Mouse (Mus musculus): ENCODE data around the gene Rhoh. TPM values are rescaled to one million over a fixed set of nuclear protein-coding genes. Genes with fewer than 3 reads are reported as not detected.

Rhoh gene
- total RNA-seq, 2 experiments from 2014 or later, result 0.18 to 0.29 TPM

GRCm38 (mm10) chr5:65860281-65861000, 572 bp upstream of the Rhoh start:
- DNase-seq, result no peak

- no peak for DNase-seq
Measured at GRCm38 (mm10) chr5:65862217-65862927, 1.4 kb downstream of the Rhoh start.

- peak; percentile 46 for DNase-seq
Measured at GRCm38 (mm10) chr5:65863349-65863749, 2.3 kb downstream of the Rhoh start.

- no peak for DNase-seq
Measured at GRCm38 (mm10) chr5:65864486-65864885, 3.5 kb downstream of the Rhoh start.

GRCm38 (mm10) chr5:65864946-65865345, 3.9 kb downstream of the Rhoh start:
- no peak for DNase-seq

GRCm38 (mm10) chr5:65866591-65866990, 5.6 kb downstream of the Rhoh start:
- no peak for DNase-seq

GRCm38 (mm10) chr5:65867380-65868116, 6.5 kb downstream of the Rhoh start:
- DNase-seq, result no peak

- DNase-seq, result no peak
Measured at GRCm38 (mm10) chr5:65868419-65868818, 7.4 kb downstream of the Rhoh start.

- DNase-seq, result no peak
Measured at GRCm38 (mm10) chr5:65869660-65870059, 8.6 kb downstream of the Rhoh start.

GRCm38 (mm10) chr5:65871276-65871875, 10.4 kb downstream of the Rhoh start:
- no peak for DNase-seq

- no peak for DNase-seq
Measured at GRCm38 (mm10) chr5:65873212-65873611, 12.2 kb downstream of the Rhoh start.

- no peak for DNase-seq
Measured at GRCm38 (mm10) chr5:65875269-65875668, 14.3 kb downstream of the Rhoh start.

- no peak for DNase-seq
Measured at GRCm38 (mm10) chr5:65878367-65878766, 17.4 kb downstream of the Rhoh start.

- no peak for DNase-seq
Measured at GRCm38 (mm10) chr5:65881254-65881653, 20.2 kb downstream of the Rhoh start.

- DNase-seq, result no peak
Measured at GRCm38 (mm10) chr5:65882476-65883205, 21.6 kb downstream of the Rhoh start.

- no peak for DNase-seq
Measured at GRCm38 (mm10) chr5:65883355-65883754, 22.3 kb downstream of the Rhoh start.

- DNase-seq, result no peak
Measured at GRCm38 (mm10) chr5:65885699-65886443, 24.9 kb downstream of the Rhoh start.

- DNase-seq, result no peak
Measured at GRCm38 (mm10) chr5:65888102-65888501, 27.1 kb downstream of the Rhoh start.

- no peak for DNase-seq
Measured at GRCm38 (mm10) chr5:65888998-65889397, 28.0 kb downstream of the Rhoh start.

GRCm38 (mm10) chr5:65891251-65891826, 30.3 kb downstream of the Rhoh start:
- no peak for DNase-seq
